Mouse (Mus musculus) MEL (cell line): ENCODE measurements at regions not wholly inside any gene's neighbourhood (a gene's known extent, or its start where the extent isn't known, plus 50 kb on each side); places are given as distances from the start of the nearest gene placed in this dataset.

Experiments used
- DNase-seq: peaks from one replicate; pipeline ENCODE4 v3.0.0; 2011; ENCODE audit warnings: low read depth, low spot score
- H3K27ac ChIP-seq: 2 replicates; pipeline ENCODE4 v1.5.1; 2012; ENCODE audit warnings: low read depth, mild to moderate bottlenecking, control low read depth, low read length, moderate library complexity; ENCODE audit not compliant: control insufficient read depth
- H3K27me3 ChIP-seq, 2 experiments: fragments of 150-350 bp in 1 of 2; sonication (generic) in 1 of 2; 2 replicates each; pipeline ENCODE4 v1.6.1; 2012; ENCODE audit warnings: low read length in 2 of 2, mild to moderate bottlenecking in 2 of 2, improper control_type of control experiment in 1 of 2, moderate library complexity in 1 of 2; ENCODE audit not compliant: insufficient read depth in 2 of 2, control insufficient read depth in 1 of 2
- H3K36me3 ChIP-seq, 2 experiments: 2 replicates each; pipeline ENCODE4 v1.6.1; 2012 to 2014; ENCODE audit warnings: low read length in 2 of 2, improper control_type of control experiment in 1 of 2, inconsistent platforms in 1 of 2, mild to moderate bottlenecking in 1 of 2; ENCODE audit not compliant: insufficient read depth in 2 of 2, control insufficient read depth in 1 of 2
- H3K4me1 ChIP-seq, 2 experiments: fragments of 150-350 bp in 1 of 2; sonication (generic) in 1 of 2; 2 replicates each; pipeline ENCODE4 v1.6.1; 2012; ENCODE audit warnings: low read length in 2 of 2, improper control_type of control experiment in 1 of 2, mild to moderate bottlenecking in 1 of 2; ENCODE audit not compliant: insufficient read depth in 2 of 2, control insufficient read depth in 1 of 2
- H3K4me3 ChIP-seq, 2 experiments: fragments of 150-350 bp in 1 of 2; sonication (generic) in 1 of 2; 2 replicates each; pipeline ENCODE4 v1.5.1; 2012; ENCODE audit warnings: low read depth in 2 of 2, low read length in 2 of 2, mild to moderate bottlenecking in 2 of 2, moderate library complexity in 2 of 2, control low read depth in 1 of 2, improper control_type of control experiment in 1 of 2; ENCODE audit not compliant: control insufficient read depth in 1 of 2, insufficient read depth in 1 of 2
- H3K79me2 ChIP-seq: 2 replicates; pipeline ENCODE4 v1.6.1; 2012; ENCODE audit warnings: mild to moderate bottlenecking, low read length, moderate library complexity; ENCODE audit not compliant: control insufficient read depth, poor library complexity, insufficient read depth
- H3K9ac ChIP-seq: 2 replicates; pipeline ENCODE4 v1.6.1; 2012; ENCODE audit warnings: low read depth, mild to moderate bottlenecking, control low read depth, low read length, moderate library complexity; ENCODE audit not compliant: control insufficient read depth, poor library complexity, severe bottlenecking
- H3K9me3 ChIP-seq: fragments of 150-350 bp; sonication (generic); replicated peaks from 2 replicates; pipeline ENCODE4 v1.6.1; 2012; ENCODE audit warnings: mild to moderate bottlenecking, low read length, improper control_type of control experiment, moderate library complexity; ENCODE audit not compliant: insufficient read depth
- CTCF ChIP-seq, 3 experiments: IDR thresholded peaks in 2 of 3; conservative IDR thresholded peaks in 1 of 3; 2 replicates each; pipeline ENCODE4 v1.5.1; 2011 to 2012; ENCODE audit warnings: low read length in 3 of 3, low read depth in 2 of 3, mild to moderate bottlenecking in 2 of 3, improper control_type of control experiment in 1 of 3, inconsistent platforms in 1 of 3, mixed read lengths in 1 of 3, moderate library complexity in 1 of 3; ENCODE audit not compliant: control insufficient read depth in 1 of 3, insufficient read depth in 1 of 3, poor library complexity in 1 of 3, severe bottlenecking in 1 of 3
- E2F4 ChIP-seq: IDR thresholded peaks from 2 replicates; pipeline ENCODE4 v1.6.1; 2011; ENCODE audit warnings: low read depth, low read length, improper control_type of control experiment, borderline replicate concordance
- ELF1 ChIP-seq: IDR thresholded peaks from 2 replicates; pipeline ENCODE4 v1.6.1; 2014; ENCODE audit warnings: low read depth, mild to moderate bottlenecking, inconsistent platforms, low read length, improper control_type of control experiment, moderate library complexity
- EP300 ChIP-seq, 2 experiments: IDR thresholded peaks; 2 replicates each; pipeline ENCODE4 v1.6.1; 2011; ENCODE audit warnings: improper control_type of control experiment in 2 of 2, low read length in 2 of 2, low read depth in 1 of 2, mild to moderate bottlenecking in 1 of 2
- ETS1 ChIP-seq: IDR thresholded peaks from 2 replicates; pipeline ENCODE4 v1.6.1; 2012; ENCODE audit warnings: low read depth, mild to moderate bottlenecking, inconsistent platforms, low read length, improper control_type of control experiment, moderate library complexity
- GABPA ChIP-seq: IDR thresholded peaks from 2 replicates; pipeline ENCODE4 v1.6.1; 2012; ENCODE audit warnings: low read depth, mild to moderate bottlenecking, inconsistent platforms, low read length, improper control_type of control experiment, moderate library complexity
- GATA1 ChIP-seq: IDR thresholded peaks from 2 replicates; pipeline ENCODE4 v1.6.1; 2011; ENCODE audit warnings: low read depth, low read length, improper control_type of control experiment
- JUND ChIP-seq: IDR thresholded peaks from 2 replicates; pipeline ENCODE4 v1.6.1; 2011; ENCODE audit warnings: low read depth, mild to moderate bottlenecking, improper control_type of control experiment, low read length
- KAT2A ChIP-seq: conservative IDR thresholded peaks from 2 replicates; pipeline ENCODE4 v1.6.1; 2012; ENCODE audit warnings: low read depth, low read length, improper control_type of control experiment, inconsistent platforms
- MAFK ChIP-seq: IDR thresholded peaks from 2 replicates; pipeline ENCODE4 v1.6.1; 2011; ENCODE audit warnings: low read depth, mild to moderate bottlenecking, low read length, improper control_type of control experiment, borderline replicate concordance
- MEF2A ChIP-seq: IDR thresholded peaks from 2 replicates; pipeline ENCODE4 v1.6.1; 2014; ENCODE audit warnings: low read depth, mild to moderate bottlenecking, inconsistent platforms, low read length, improper control_type of control experiment; ENCODE audit not compliant: poor library complexity, insufficient replicate concordance, severe bottlenecking; ENCODE audit errors: extremely low read depth
- MXI1 ChIP-seq: IDR thresholded peaks from 2 replicates; pipeline ENCODE4 v1.6.1; 2011; ENCODE audit warnings: mild to moderate bottlenecking, low read depth, low read length, improper control_type of control experiment
- NELFE ChIP-seq: IDR thresholded peaks from 2 replicates; pipeline ENCODE4 v1.6.1; 2011; ENCODE audit warnings: low read depth, low read length, improper control_type of control experiment
- POLR2A ChIP-seq, 2 experiments: IDR thresholded peaks; 2 replicates each; pipeline ENCODE4 v1.6.1; 2011 to 2012; ENCODE audit warnings: low read length in 2 of 2, mild to moderate bottlenecking in 2 of 2, control low read depth in 1 of 2, improper control_type of control experiment in 1 of 2, low read depth in 1 of 2, moderate library complexity in 1 of 2; ENCODE audit not compliant: control insufficient read depth in 1 of 2, insufficient read depth in 1 of 2, poor library complexity in 1 of 2
- POLR2AphosphoS5 ChIP-seq: IDR thresholded peaks from 2 replicates; pipeline ENCODE4 v1.6.1; 2012; ENCODE audit warnings: low read depth, borderline replicate concordance, mild to moderate bottlenecking, inconsistent platforms, low read length, moderate library complexity, mixed read lengths
- RAD21 ChIP-seq: IDR thresholded peaks from 2 replicates; pipeline ENCODE4 v1.6.1; 2011; ENCODE audit warnings: mild to moderate bottlenecking, low read depth, low read length, improper control_type of control experiment
- RCOR1 ChIP-seq: IDR thresholded peaks from 2 replicates; pipeline ENCODE4 v1.6.1; 2012; ENCODE audit warnings: low read depth, mild to moderate bottlenecking, inconsistent platforms, low read length, improper control_type of control experiment
- SIN3A ChIP-seq: IDR thresholded peaks from 2 replicates; pipeline ENCODE4 v1.6.1; 2012; ENCODE audit warnings: low read length, improper control_type of control experiment, inconsistent platforms
- SMC3 ChIP-seq: IDR thresholded peaks from 2 replicates; pipeline ENCODE4 v1.6.1; 2011; ENCODE audit warnings: low read depth, low read length, improper control_type of control experiment
- TBP ChIP-seq: IDR thresholded peaks from 2 replicates; pipeline ENCODE4 v1.8.0; 2011; ENCODE audit warnings: low read depth, low read length, improper control_type of control experiment
- TCF12 ChIP-seq: IDR thresholded peaks from 2 replicates; pipeline ENCODE4 v1.6.1; 2014; ENCODE audit warnings: low read depth, mild to moderate bottlenecking, inconsistent platforms, low read length, improper control_type of control experiment, moderate library complexity
- ZC3H11A ChIP-seq: IDR thresholded peaks from 2 replicates; pipeline ENCODE4 v1.6.1; 2012; ENCODE audit warnings: low read depth, mild to moderate bottlenecking, inconsistent platforms, low read length, improper control_type of control experiment
- ZKSCAN1 ChIP-seq: IDR thresholded peaks from 2 replicates; pipeline ENCODE4 v1.6.1; 2012; ENCODE audit warnings: low read depth, mild to moderate bottlenecking, inconsistent platforms, low read length, improper control_type of control experiment, moderate library complexity
- ZNF384 ChIP-seq: IDR thresholded peaks from 2 replicates; pipeline ENCODE4 v1.6.1; 2012; ENCODE audit warnings: low read depth, mild to moderate bottlenecking, inconsistent platforms, low read length, improper control_type of control experiment

DNA sequence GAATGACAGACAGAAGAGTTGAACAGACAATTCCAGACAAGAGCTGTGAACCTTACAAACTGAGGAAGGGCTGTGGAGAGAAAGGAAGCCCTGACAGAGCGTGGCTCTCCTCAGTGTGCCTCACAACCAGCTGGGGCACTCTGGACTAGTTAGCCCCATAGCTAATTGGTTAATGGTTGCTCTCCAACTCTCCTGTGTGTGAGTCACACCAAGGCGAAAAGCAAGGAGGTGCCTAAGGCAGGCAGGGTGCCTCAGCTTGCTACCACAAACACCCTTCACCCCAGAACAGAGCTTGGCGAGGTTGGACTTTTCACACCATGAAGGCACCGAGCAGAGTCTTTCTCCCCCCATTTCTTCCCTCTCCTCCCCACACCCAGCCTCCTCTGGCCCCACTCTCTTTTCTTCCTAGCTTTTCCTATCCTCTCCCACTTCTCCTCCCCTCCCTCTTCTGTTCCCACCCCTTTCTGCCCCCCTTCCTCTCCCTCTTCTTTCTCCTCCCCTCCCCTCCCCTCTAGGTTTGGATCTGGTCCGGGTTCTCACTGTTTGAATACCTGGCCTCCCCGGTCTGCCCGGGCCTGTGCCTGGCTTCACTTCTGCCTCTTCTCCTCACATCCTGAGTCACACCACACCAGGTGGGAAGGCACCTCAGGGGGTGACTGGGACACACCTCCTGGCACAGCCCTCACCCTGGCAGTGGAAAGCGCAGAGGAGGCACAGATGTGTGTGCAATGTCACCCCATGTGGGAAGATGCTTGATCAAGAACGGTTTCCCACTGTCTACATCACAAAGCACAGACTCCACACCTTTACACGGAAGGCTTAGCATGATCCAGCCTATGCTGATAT is 90.2 kb downstream of the Utp6 start:
- no peaks in the 10 kb centered on the region for H3K79me2 ChIP-seq
- H3K27ac ChIP-seq = no peak overlapping the region
- no peak for DNase-seq
- H3K9ac ChIP-seq = no peak overlapping the region
- no peak overlapping the region for H3K4me3 ChIP-seq
- H3K27me3 ChIP-seq = no peaks in the 10 kb centered on the region
- H3K4me1 ChIP-seq = peaks cover 0 to 11% of the 10 kb centered on the region in 2 experiments; a peak in 2 of 4 replicates
- no peak for TF ChIP-seq RCOR1
- no peak for TF ChIP-seq MAFK
- no peak for TF ChIP-seq JUND
- TF ChIP-seq MXI1 = no peak
- TF ChIP-seq ELF1 = no peak
- TF ChIP-seq SMC3 = no peak
- no peak for TF ChIP-seq GATA1
- no peak for TF ChIP-seq MEF2A
- TF ChIP-seq TBP = no peak
- no peak for TF ChIP-seq NELFE
- TF ChIP-seq ZC3H11A = no peak
- TF ChIP-seq GABPA = no peak
- TF ChIP-seq ZNF384 = no peak
- no peak for TF ChIP-seq POLR2A (IDR thresholded peaks at IDR 0.05; ENCODE audit: control insufficient read depth in 1 of 2, insufficient read depth in 1 of 2, low read depth in 1 of 2, low read length in 2 of 2, poor library complexity in 1 of 2)
- no peak for TF ChIP-seq CTCF (IDR thresholded peaks at IDR 0.05 in 2 of 3, conservative IDR thresholded peaks at IDR 0.05 in 1 of 3; ENCODE audit: control insufficient read depth in 1 of 3, insufficient read depth in 1 of 3, low read depth in 2 of 3, low read length in 3 of 3, poor library complexity in 1 of 3, severe bottlenecking in 1 of 3)
- no peak for TF ChIP-seq ZKSCAN1
- TF ChIP-seq E2F4 = no peak
- TF ChIP-seq POLR2AphosphoS5 = no peak
- no peaks in the 10 kb centered on the region for H3K9me3 ChIP-seq
- H3K36me3 ChIP-seq = peaks cover 0 to 7% of the 10 kb centered on the region in 2 experiments; a peak in 2 of 4 replicates

DNA sequence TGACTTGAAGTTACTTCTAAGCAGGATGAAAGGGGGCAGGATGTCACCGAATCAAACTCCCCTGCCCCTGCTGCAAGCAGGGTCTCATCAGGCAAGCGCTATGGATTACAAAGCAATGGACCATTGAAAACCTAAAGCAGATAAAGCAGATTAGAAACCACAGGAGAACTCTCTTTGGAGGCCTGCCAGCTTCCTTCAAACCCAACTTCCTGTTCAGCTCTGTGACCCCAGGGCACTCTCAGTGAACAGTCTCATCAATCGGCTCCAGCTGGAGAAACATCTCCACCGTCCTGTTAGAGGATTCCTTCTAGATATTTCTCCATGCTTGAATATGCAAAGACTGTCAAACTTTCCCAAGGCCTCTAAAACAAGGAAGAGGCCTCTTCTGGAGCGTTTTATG is 92.0 kb downstream of the Utp6 start:
- Histone ChIP-seq H3K27me3 (peaks cover 0 to 2% of the 10 kb centered on the region in 2 experiments; a peak in 1 of 4 replicates), H3K27ac (no peak overlapping the region), H3K36me3 (peaks cover 0 to 7% of the 10 kb centered on the region in 2 experiments; a peak in 2 of 4 replicates), H3K4me1 (peaks cover 0 to 11% of the 10 kb centered on the region in 2 experiments; a peak in 2 of 4 replicates), H3K9me3 (no peaks in the 10 kb centered on the region), H3K9ac (no peak overlapping the region), H3K4me3 (no peak overlapping the region), H3K79me2 (no peaks in the 10 kb centered on the region)
- peak; percentile 86 for DNase-seq
- TF ChIP-seq KAT2A (no peak), TCF12 (peak; percentile 61), SIN3A (peak; percentile 34; the same call in 1 of the 2 replicates), E2F4 (no peak), GATA1 (peak; percentile 84), ETS1 (0 out of 2 replicates have a peak, but pooled peaks have one; percentile 37), RCOR1 (peak; percentile 88), EP300 (IDR thresholded peaks at IDR 0.05; ENCODE audit: low read depth in 1 of 2, low read length in 2 of 2) (peak; percentile 71 to 81), RAD21 (no peak), GABPA (no peak), POLR2AphosphoS5 (no peak)
